In genomic region chr9:113969399-113969798, GRCm38 (mm10) we compare ENCODE assay signal across 22 mouse cellular contexts. TPM values are rescaled to one million over a fixed set of nuclear protein-coding genes. Genes with fewer than 3 reads are reported as not detected.
DNase-seq lines count a peak whose midpoint lies in the region; ATAC-seq and TF ChIP-seq lines count a peak whose summit lies in the region.
"Had no signal": no experiment of that assay in that cellular context is flagged by ENCODE, and none has a peak within 500 bp of the region (broad histone marks: within the 10 kb centered on the region; RNA-seq: fewer than 3 reads in every experiment).

No protein-coding gene starts in this region.

- ATAC-seq in stomach, embryonic 16.5 days (ENCODE audit: insufficient read depth, low FRiP score) = no peak
- ATAC-seq in stomach, postnatal 0 days (ENCODE audit: low FRiP score, low TSS enrichment) = no peak
- peak; percentile 41 for ATAC-seq in erythroblast, adult 5-6 weeks (replicated peaks; ENCODE audit: low FRiP score, poor library complexity, severe bottlenecking)
- peak; percentile 57 for ATAC-seq in liver, embryonic 13.5 days (ENCODE audit: low read depth)
- peak; percentile 11 for ATAC-seq in megakaryocyte-erythroid progenitor cell, adult 5-6 weeks (replicated peaks; ENCODE audit: low FRiP score, low TSS enrichment, poor library complexity, severe bottlenecking)
- ATAC-seq: forebrain, postnatal 0 days; midbrain, embryonic 15.5 days had no signal

- H3K4me3 ChIP-seq in stomach, embryonic 16.5 days (replicated peaks; ENCODE audit: low read length) = no peak overlapping the region
- no peak overlapping the region for H3K4me3 ChIP-seq in stomach, postnatal 0 days (ENCODE audit: low read depth, low read length)
- H3K4me3 ChIP-seq in liver, embryonic 13.5 days (replicated peaks) = peak overlapping the region; percentile 68
- H3K4me3 ChIP-seq in hindbrain, embryonic 10.5 days = no peak overlapping the region
- H3K4me3 ChIP-seq: embryonic facial prominence, embryonic 15.5 days; intestine, embryonic 15.5 days; limb, embryonic 12.5 days; midbrain, embryonic 15.5 days; neural tube, embryonic 12.5 days had no signal

- H3K27ac ChIP-seq in stomach, embryonic 16.5 days (ENCODE audit: low read length) = peak overlapping the region; percentile 34; the same call in 1 of the 2 replicates
- H3K27ac ChIP-seq in stomach, postnatal 0 days (replicated peaks) = no peak overlapping the region
- peak overlapping the region; percentile 98 for H3K27ac ChIP-seq in liver, embryonic 13.5 days
- H3K27ac ChIP-seq in hindbrain, embryonic 10.5 days = no peak overlapping the region
- H3K27ac ChIP-seq: embryonic facial prominence, embryonic 15.5 days; intestine, embryonic 15.5 days; limb, embryonic 12.5 days; midbrain, embryonic 15.5 days; neural tube, embryonic 12.5 days had no signal

- no peak for TF ChIP-seq EP300 in stomach, postnatal 0 days (optimal IDR thresholded peaks at IDR 0.05)

- no peaks in the 10 kb centered on the region for H3K9me3 ChIP-seq in stomach, embryonic 16.5 days (replicated peaks; ENCODE audit: control insufficient read depth, low read length)
- no peaks in the 10 kb centered on the region for H3K9me3 ChIP-seq in stomach, postnatal 0 days (ENCODE audit: control insufficient read depth, low read length)
- no peaks in the 10 kb centered on the region for H3K9me3 ChIP-seq in liver, embryonic 13.5 days (replicated peaks)
- H3K9me3 ChIP-seq in hindbrain, embryonic 10.5 days = no peaks in the 10 kb centered on the region
- H3K9me3 ChIP-seq: embryonic facial prominence, embryonic 15.5 days; intestine, embryonic 15.5 days; limb, embryonic 12.5 days; megakaryocyte, embryonic 14.5 days; midbrain, embryonic 15.5 days; neural tube, embryonic 12.5 days had no signal

- no peaks in the 10 kb centered on the region for H3K27me3 ChIP-seq in stomach, embryonic 16.5 days (ENCODE audit: control insufficient read depth, insufficient read depth, low read length)
- no peaks in the 10 kb centered on the region for H3K27me3 ChIP-seq in stomach, postnatal 0 days (ENCODE audit: control insufficient read depth, insufficient read depth, low read length)
- H3K27me3 ChIP-seq in liver, embryonic 13.5 days = no peaks in the 10 kb centered on the region
- no peaks in the 10 kb centered on the region for H3K27me3 ChIP-seq in hindbrain, embryonic 10.5 days (ENCODE audit: insufficient read depth, poor library complexity, severe bottlenecking)
- H3K27me3 ChIP-seq: embryonic facial prominence, embryonic 15.5 days; intestine, embryonic 15.5 days; limb, embryonic 12.5 days; megakaryocyte, embryonic 14.5 days; midbrain, embryonic 15.5 days; neural tube, embryonic 12.5 days had no signal

- WGBS in stomach, embryonic 16.5 days = 88% methylated on average over 8 of the region's 8 CpGs
- WGBS in stomach, postnatal 0 days = 90% methylated on average over 8 of the region's 8 CpGs
- WGBS in liver, embryonic 13.5 days (ENCODE audit: insufficient replicate concordance) = 56% methylated on average over 8 of the region's 8 CpGs
- WGBS in hindbrain, embryonic 10.5 days = 95% methylated on average over 8 of the region's 8 CpGs

- H3K36me3 ChIP-seq in stomach, embryonic 16.5 days (ENCODE audit: control insufficient read depth, insufficient read depth, low read length) = peaks cover 25% of the 10 kb centered on the region
- H3K36me3 ChIP-seq in stomach, postnatal 0 days (ENCODE audit: control insufficient read depth, insufficient read depth, low read length) = peaks cover 10% of the 10 kb centered on the region; the same call in 1 of the 2 replicates
- H3K36me3 ChIP-seq in liver, embryonic 13.5 days = peaks cover 89% of the 10 kb centered on the region
- H3K36me3 ChIP-seq in hindbrain, embryonic 10.5 days = peaks cover 99% of the 10 kb centered on the region

- no peak overlapping the region for H3K4me2 ChIP-seq in stomach, embryonic 16.5 days (ENCODE audit: low read depth, low read length)
- no peak overlapping the region for H3K4me2 ChIP-seq in stomach, postnatal 0 days (replicated peaks; ENCODE audit: low read depth)
- H3K4me2 ChIP-seq in liver, embryonic 13.5 days = peak overlapping the region; percentile 77
- H3K4me2 ChIP-seq: embryonic facial prominence, embryonic 15.5 days; intestine, embryonic 15.5 days; limb, embryonic 12.5 days; midbrain, embryonic 15.5 days; neural tube, embryonic 12.5 days had no signal

- H3K9ac ChIP-seq in stomach, embryonic 16.5 days (ENCODE audit: low read length) = no peak overlapping the region
- H3K9ac ChIP-seq in stomach, postnatal 0 days (ENCODE audit: low read length) = no peak overlapping the region
- peak overlapping the region; percentile 85 for H3K9ac ChIP-seq in liver, embryonic 13.5 days
- H3K9ac ChIP-seq: embryonic facial prominence, embryonic 15.5 days; forebrain, postnatal 0 days; intestine, embryonic 15.5 days; limb, embryonic 12.5 days; midbrain, embryonic 15.5 days; neural tube, embryonic 12.5 days had no signal

- no peak for TF ChIP-seq CTCF in stomach, postnatal 0 days (IDR thresholded peaks at IDR 0.05; ENCODE audit: low read depth)

- no peak for DNase-seq in stomach, postnatal 0 days (ENCODE audit: low spot score)
- no peak for DNase-seq in liver, embryonic 13.5 days
- DNase-seq in adrenal gland, adult 18-20 months (ENCODE audit: low spot score in 2 of 2) = no peak
- DNase-seq in cerebellum, adult 11-12 months = no peak
- DNase-seq in hindbrain, embryonic 10.5 days (ENCODE audit: low spot score) = no peak
- DNase-seq: adrenal gland, postnatal 36 days; cerebellum, adult 8-10 months; forebrain, postnatal 0 days; heart, postnatal 36 days; kidney, adult 9 months; lung, adult 2 months; right cerebral cortex, postnatal 14 days; thymus, postnatal 25 days had no signal

- H3K4me1 ChIP-seq in stomach, embryonic 16.5 days (ENCODE audit: control insufficient read depth, insufficient read depth, low read length) = no peaks in the 10 kb centered on the region
- no peaks in the 10 kb centered on the region for H3K4me1 ChIP-seq in stomach, postnatal 0 days (replicated peaks; ENCODE audit: control insufficient read depth, insufficient read depth)
- peaks cover 64% of the 10 kb centered on the region for H3K4me1 ChIP-seq in liver, embryonic 13.5 days (replicated peaks)
- no peaks in the 10 kb centered on the region for H3K4me1 ChIP-seq in hindbrain, embryonic 10.5 days (replicated peaks)
- H3K4me1 ChIP-seq: embryonic facial prominence, embryonic 15.5 days; intestine, embryonic 15.5 days; limb, embryonic 12.5 days; midbrain, embryonic 15.5 days; neural tube, embryonic 12.5 days had no signal

RNA-seq across cellular contexts. Expression of gene Ubp1, which starts 38.7 kb away (rescaled TPM):
- polyA plus RNA-seq in stomach, embryonic 16.5 days (2015; fragmentation: Nextera tagmentation; extraction: Ambion mirVana) = 22.7 and 25.2 TPM in 2 replicates
- polyA plus RNA-seq in stomach, postnatal 0 days (2015; fragmentation: Nextera tagmentation; extraction: Ambion mirVana) = 14.4 and 16.5 TPM in 2 replicates
- total RNA-seq in erythroblast, adult 5-6 weeks (2015; ENCODE audit: low replicate concordance) = 227 and 253 TPM in 2 replicates
- 245 and 285 TPM in 2 replicates for total RNA-seq in erythroblast, adult 5-6 weeks (2017; ENCODE audit: low replicate concordance)
- 48.4 and 52.8 TPM in 2 replicates for polyA plus RNA-seq in liver, embryonic 13.5 days (2015; fragmentation: Nextera tagmentation; extraction: Ambion mirVana)
- total RNA-seq in megakaryocyte-erythroid progenitor cell, adult 5-6 weeks (2014; fragmentation: Nextera tagmentation) = 85.8 and 94.0 TPM in 2 replicates
- 76.9 and 86.7 TPM in 2 replicates for total RNA-seq in megakaryocyte-erythroid progenitor cell, adult 5-6 weeks (2017)
- 10 to 100 TPM; 47.0 to 65.1 TPM for total RNA-seq in adrenal gland, adult 18-20 months (2021)
- polyA plus RNA-seq in hindbrain, embryonic 10.5 days (2016; fragmentation: Nextera tagmentation; extraction: Ambion mirVana) = 36.3 and 36.8 TPM in 2 replicates

Comparison
In these comparisons a context has a peak if more than half of its experiments do, and no peak if none do; other contexts are left out.
1. H3K27ac ChIP-seq: peak in stomach, embryonic 16.5 days (single experiment) and liver, embryonic 13.5 days (single experiment); none in stomach, postnatal 0 days (single experiment) and hindbrain, embryonic 10.5 days (single experiment).
2. ATAC-seq: peak in erythroblast, adult 5-6 weeks (single experiment), liver, embryonic 13.5 days (single experiment) and megakaryocyte-erythroid progenitor cell, adult 5-6 weeks (single experiment); none in stomach, embryonic 16.5 days (single experiment) and stomach, postnatal 0 days (single experiment).